Mouse (Mus musculus) mouse trophoblast stem cell (cell line): ENCODE data around the gene Galntl6.

ENCODE experiments used
- in situ Hi-C, 2 experiments: fragments of 300-500 bp; cut with MseI, MboI; formaldehyde crosslinking; loops; 2 replicates in 1 of 2; 3 replicates in 1 of 2; pipeline ENCODE4 v1.15.1; 2025

Gene Galntl6

DNA sequence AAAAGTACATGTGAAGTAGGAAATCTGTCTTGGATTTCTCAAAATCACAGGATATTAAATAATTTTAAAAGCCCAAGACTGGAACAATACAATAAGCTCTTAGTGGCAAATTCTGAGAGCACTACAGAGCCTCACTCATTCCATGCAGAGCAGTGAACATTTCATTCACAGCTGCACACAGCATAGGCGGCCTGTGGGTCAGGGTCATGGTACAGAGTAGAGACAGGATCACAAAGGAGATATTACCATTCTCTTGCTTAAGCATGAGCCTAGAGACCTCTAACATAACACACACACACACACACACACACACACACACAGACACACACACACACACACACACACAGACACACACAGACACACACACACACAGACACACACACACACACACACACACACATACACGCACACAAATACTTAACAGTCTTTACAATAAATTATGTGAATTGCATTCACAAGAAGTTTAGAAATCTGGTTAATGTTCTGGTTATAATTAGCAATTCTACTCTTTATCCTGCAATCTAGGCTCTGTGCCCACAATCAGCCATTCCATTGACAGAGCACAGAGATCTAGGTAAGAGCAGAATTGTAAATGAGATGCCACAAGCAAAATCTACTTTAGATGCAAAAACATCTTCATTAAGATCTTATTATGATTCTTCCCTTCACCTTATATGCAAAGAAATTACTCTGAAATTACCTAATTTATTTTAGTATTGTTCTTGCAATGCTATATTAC lies 653.7 kb downstream of the Galntl6 start:
- in situ Hi-C loops: no loop called here

DNA sequence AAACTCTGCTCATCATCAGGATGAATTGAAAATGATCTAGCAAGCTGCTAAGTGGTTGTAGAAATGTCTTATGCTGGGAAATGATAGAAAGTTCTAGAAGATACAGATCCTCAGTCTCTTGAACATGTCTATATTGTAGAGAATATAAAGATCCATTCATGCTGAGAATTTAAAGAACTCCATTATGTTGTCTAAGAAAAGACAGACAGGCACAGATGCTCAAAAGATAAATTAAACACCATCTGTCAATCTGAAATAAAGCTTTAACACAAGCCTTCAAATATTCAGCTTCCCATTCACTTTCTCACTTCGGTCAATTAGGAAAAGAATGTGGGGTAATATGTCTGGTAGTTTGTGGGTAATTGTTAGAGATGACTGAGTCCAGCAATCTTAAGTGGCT lies 658.8 kb downstream of the Galntl6 start:
- in situ Hi-C loops: no loop called here

- in situ Hi-C loops: no loop called here
Measured at GRCm38 (mm10) chr8:58244830-58245229, 667.6 kb downstream of the Galntl6 start.

DNA sequence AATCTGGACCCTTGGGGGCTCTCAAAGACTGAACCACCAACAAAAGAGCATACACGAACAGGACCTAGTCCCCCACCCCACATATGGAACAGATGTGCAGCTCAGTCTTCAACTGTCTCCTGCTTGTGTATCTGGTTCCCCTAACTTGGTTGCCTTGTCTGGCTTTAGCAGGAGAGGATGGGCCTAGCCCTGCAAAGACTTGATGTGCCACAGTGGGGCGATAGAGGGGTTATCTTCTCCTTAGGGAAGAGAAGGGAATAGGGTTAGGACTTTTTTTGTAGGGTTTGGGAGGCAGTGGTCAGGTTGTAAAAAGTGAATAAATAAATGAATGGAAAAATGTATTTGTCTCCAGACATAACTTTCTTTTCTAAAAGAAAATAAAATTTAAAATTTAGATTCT lies 678.2 kb downstream of the Galntl6 start:
- in situ Hi-C loops: no loop called here

DNA sequence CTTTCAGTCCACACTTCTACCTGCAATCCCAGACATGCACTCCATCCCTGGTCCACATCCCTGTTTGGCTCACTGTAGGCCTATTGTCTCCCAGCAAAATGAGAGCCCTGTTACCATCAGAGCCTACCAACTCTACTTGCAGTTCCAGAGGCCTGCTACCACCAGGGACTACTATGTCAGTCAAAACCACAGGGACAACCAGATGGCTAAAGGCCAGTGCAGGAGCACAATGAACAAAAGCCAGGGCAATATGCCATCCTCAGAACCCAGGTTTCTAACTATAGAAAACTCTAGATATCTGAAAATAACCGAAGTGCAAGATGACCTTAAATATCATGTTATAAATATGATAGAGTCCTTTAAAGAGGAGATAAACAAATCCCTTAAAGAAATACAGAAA lies 683.7 kb downstream of the Galntl6 start:
- in situ Hi-C loops: no loop called here

DNA sequence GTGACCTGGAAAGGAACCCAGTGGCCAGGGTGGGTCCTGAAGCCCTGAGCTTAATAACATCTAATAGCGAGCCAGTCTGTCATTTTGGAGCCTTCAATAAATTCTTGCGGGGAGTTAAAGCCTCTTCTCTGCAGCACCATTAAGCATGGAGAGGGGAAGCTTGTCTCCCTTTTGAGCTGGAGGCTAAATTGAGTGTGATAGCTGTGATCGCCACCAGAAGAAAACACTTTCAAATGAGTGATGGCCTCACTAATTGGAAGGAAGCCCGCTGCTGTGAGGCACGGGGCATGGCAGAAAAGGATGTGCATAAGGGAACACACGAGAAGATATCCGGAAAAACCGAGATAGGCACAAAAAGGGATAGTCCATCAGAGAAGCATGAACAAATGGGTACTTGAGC lies 694.6 kb downstream of the Galntl6 start:
- in situ Hi-C loops: no loop called here

- in situ Hi-C loops: no loop called here
Measured at GRCm38 (mm10) chr8:58189694-58190093, 722.7 kb downstream of the Galntl6 start.

GRCm38 (mm10) chr8:58146961-58147360 lies 765.5 kb downstream of the Galntl6 start:
- in situ Hi-C loops: no loop called here

DNA sequence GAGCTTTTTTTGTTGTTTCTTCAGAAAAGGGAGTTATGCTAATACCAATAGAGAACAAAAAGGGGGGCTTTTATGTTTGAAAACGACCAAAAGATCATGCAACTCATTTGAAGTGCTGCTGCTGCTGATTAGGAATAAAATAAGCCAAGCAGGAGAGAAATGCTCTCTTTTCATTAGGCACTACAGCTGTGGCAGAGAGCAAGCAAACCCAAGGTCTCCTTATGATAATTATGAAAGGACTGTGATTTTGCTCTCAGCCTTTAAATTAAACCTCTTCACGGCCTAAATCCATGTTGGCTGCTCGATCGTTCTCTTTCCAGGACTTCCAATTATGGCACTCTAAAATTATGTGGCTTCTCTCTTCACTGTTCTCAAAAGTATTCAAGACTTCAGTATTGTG lies 825.7 kb downstream of the Galntl6 start:
- in situ Hi-C loops: no loop called here

- in situ Hi-C loops: no loop called here
Measured at GRCm38 (mm10) chr8:58084931-58085330, 827.5 kb downstream of the Galntl6 start.

DNA sequence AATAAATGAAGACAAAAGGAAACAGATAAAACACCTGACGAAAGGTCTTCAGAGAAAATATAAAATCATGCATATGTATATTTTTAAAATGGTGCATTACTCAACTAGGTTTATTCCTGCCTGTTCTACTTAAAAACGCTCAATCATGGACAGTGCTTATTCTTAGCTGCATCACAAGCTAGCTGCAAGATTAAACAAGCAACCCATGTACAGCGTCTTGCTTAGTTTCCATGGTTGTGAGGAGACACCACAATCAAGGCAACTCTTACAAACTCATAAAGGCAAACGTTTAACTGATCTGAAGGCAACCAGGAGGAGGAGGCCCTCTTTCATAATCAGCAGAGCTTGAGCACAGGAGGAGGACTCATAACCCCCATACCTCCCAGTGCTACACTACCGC lies 830.7 kb downstream of the Galntl6 start:
- in situ Hi-C loops: no loop called here

GRCm38 (mm10) chr8:58074611-58075010 lies 837.8 kb downstream of the Galntl6 start:
- in situ Hi-C loops: no loop called here

DNA sequence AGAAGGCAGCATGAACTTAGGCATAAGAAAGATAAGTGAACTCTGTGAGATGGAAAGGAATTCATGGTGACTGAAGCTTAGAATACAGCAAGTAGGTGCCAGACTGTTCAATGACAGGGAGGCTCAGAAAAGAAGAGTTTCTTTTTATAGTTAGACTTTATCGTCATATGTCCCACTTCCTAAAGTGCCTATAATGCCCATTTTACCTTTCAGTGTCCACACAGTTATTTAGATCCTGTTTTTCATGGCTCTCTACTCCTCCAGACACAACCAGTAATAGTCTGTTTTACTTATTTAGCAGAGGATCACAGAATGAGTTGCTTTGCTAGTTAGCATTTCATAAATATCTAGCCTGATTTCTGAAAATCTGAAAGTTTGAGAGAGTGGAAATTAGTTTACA lies 838.7 kb downstream of the Galntl6 start:
- in situ Hi-C loops: no loop called here

GRCm38 (mm10) chr8:58032271-58032670 lies 880.2 kb downstream of the Galntl6 start:
- in situ Hi-C loops: no loop called here

DNA sequence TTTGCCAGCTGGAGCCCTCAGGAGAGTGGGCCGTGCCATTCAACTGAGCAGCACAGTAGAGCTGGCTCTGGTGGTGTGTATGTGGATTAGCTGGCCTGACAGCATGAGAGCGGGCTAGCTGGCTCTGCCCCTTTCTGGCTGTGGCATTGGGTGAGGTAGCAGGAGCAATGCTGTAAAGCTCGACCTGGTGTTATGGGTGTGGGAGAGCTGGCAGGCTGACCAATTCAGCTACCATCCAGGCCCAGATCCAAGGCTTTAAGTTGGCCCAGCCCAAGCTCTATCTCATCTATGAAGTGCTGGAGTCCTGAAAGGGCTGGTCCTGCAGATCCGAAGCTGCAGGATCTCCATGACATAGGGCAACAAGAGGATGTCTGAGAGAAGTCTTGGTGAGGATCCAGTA lies 886.9 kb downstream of the Galntl6 start:
- in situ Hi-C loops: no loop called here

DNA sequence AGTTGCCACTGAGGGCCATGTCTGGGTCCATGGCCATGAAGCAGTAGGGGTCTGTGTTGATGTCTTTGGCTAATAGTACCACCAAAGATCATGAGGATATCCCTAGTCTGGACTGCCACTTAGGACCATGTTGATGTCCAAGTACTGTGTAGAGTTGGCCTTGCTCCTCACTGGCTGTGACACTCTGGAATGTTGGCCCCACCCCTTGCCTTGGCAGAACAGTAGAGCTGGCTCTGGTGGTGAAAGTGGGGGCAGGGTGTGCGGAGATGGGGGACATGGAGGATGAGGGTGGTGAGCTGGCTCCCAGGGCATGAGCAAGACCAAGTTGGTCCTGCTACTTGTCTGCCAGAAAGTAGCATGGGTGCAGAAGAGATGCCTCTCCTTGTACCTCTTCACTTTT lies 887.3 kb downstream of the Galntl6 start:
- in situ Hi-C loops: no loop called here

- in situ Hi-C loops: no loop called here
Measured at GRCm38 (mm10) chr8:58023426-58024176, 888.8 kb downstream of the Galntl6 start.

DNA sequence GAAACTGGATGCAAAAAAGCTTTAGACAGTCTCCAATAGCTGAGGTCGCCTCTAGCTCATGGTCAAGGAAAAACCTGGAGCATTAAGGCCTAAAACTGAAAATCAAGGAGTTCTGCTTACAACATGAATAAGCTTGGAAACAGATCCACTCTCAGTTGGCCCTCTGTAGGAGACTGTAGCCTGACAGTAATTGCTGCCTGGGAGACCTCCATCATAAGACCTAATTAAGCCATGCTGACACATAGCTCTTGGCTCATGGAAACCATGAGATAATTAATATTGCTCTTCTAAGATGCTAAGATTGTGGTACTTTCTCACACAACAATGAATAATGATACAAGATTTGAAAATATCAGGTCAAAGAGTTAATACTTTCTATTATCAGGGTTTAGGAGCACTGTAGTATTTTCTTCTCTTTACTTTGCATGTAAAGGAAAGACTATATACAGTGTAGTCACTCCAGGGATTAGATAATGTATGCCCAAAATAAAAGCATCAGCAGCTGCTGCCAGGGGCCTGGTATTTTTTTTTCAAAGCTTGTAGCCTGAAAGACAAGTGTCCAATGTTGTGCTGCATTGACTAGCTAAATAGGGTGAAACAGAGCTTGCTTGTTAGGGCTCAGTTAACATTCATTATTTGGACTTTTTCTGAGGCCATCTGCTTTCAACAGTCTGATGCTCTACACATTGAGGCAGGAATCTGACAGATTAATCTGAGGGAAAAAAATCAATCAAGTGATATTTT lies 922.8 kb downstream of the Galntl6 start:
- in situ Hi-C loops: no loop called here

DNA sequence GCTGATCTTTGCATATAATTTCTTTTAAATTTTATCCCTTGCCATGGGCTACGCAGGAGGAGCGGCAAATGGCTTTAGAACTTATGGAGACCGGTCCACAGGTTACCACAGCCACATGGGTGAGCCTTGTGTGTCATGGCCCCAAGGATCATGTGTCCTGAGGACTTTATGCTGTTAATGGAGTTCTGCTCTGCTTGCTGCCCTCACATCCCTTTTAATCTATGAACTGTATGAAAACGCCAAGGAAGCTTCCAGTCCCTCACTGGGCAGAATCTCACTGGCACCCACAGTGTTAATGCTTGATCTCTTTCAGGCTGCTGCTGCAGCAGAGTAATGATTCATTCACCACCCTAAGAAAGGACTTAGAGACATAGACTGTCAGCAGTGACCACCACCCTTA lies 935.1 kb downstream of the Galntl6 start:
- in situ Hi-C loops: no loop called here

DNA sequence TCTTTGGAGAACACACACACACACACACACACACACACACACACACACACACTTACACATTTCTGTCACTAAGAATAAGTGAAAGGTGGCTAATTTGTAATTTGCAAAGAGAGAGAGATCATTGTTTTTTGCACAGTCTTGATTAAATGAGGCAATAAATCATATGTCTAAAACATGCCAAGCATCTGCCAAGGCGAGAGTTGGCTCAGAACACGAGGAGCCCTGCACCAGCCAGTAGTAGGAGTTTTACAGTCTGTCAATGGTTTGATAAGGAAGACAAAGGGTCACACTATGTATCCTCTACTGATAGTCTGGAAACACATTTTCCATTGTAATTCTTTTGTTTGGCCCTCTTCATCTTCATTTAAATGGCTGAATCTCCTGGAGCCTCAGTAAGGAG lies 938.3 kb downstream of the Galntl6 start:
- in situ Hi-C loops: no loop called here

GRCm38 (mm10) chr8:57972832-57973231 lies 939.6 kb downstream of the Galntl6 start:
- in situ Hi-C loops: no loop called here

DNA sequence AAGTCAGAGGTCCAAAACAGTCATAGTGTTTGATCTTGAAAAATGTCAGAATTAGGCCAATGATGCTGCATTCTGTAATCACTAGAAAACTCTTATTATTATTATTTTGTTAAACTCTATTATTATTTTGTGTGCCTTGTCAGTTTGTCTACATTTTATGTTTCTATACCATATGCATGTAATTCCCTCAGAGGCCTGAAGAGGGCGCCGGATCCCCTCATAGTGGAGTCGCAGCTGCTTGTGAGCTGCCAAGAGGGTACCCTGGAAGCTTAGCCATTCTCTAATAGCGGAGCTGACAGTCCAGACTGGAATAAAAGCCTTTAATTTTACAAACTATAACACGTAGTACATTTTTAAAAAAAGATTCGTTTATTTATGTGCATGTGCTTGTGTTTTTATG lies 945.8 kb downstream of the Galntl6 start:
- in situ Hi-C loops: no loop called here

DNA sequence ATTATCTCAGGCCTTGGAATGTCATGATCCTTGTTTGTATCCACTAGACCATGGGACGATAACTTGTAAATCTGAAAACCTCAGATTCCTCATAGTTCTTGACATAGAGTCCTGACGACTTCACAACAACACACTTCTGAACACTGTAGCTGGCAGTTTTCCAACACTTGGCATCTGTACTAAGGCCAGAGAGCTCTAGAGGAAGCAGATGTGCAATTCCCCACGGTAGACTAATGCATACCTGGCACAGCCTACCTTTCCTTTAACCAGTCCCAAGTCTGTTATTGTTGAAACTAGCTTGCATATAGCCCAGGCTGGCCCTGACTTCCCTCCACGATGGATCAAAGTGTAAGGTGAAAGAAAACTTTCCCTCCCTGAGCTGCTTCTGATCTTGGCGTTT lies 946.9 kb downstream of the Galntl6 start:
- in situ Hi-C loops: no loop called here
